Mouse (Mus musculus): ENCODE measurements around the gene Fam131c. TPM values are rescaled to one million over a fixed set of nuclear protein-coding genes. Genes with fewer than 3 reads are reported as not detected.

The Fam131c gene
- total RNA-seq (2022): 1 to 10 TPM; 1.2 to 5.7 (median 2.8) TPM

GRCm38 (mm10) chr4:141367997-141368791 is at the start of gene Fam131c:
TSS of gene Fam131c (plus strand) at chr4:141368220.
- DNase-seq: no peak

GRCm38 (mm10) chr4:141322526-141322925 is 45.5 kb upstream of the Fam131c start:
- DNase-seq: no peak

GRCm38 (mm10) chr4:141324771-141325191 is 43.2 kb upstream of the Fam131c start:
- DNase-seq: no peak

GRCm38 (mm10) chr4:141325636-141326035 is 42.4 kb upstream of the Fam131c start:
- no peak for DNase-seq

GRCm38 (mm10) chr4:141327075-141327474 is 40.9 kb upstream of the Fam131c start:
- DNase-seq: no peak

GRCm38 (mm10) chr4:141328742-141329141 is 39.3 kb upstream of the Fam131c start:
- no peak for DNase-seq

- DNase-seq: no peak
Measured at GRCm38 (mm10) chr4:141329968-141330367, 38.1 kb upstream of the Fam131c start.

- DNase-seq: no peak
Measured at GRCm38 (mm10) chr4:141331446-141331845, 36.6 kb upstream of the Fam131c start.

GRCm38 (mm10) chr4:141332258-141332657 is 35.8 kb upstream of the Fam131c start:
- DNase-seq: no peak

GRCm38 (mm10) chr4:141334695-141335094 is 33.3 kb upstream of the Fam131c start:
- DNase-seq: no peak

GRCm38 (mm10) chr4:141335263-141335796 is 32.7 kb upstream of the Fam131c start:
- no peak for DNase-seq

- DNase-seq: no peak
Measured at GRCm38 (mm10) chr4:141336196-141336595, 31.8 kb upstream of the Fam131c start.

GRCm38 (mm10) chr4:141337986-141338385 is 30.0 kb upstream of the Fam131c start:
- no peak for DNase-seq

GRCm38 (mm10) chr4:141338853-141339252 is 29.2 kb upstream of the Fam131c start:
- no peak for DNase-seq

GRCm38 (mm10) chr4:141341477-141341876 is 26.5 kb upstream of the Fam131c start:
- no peak for DNase-seq

- no peak for DNase-seq
Measured at GRCm38 (mm10) chr4:141343515-141343914, 24.5 kb upstream of the Fam131c start.

- DNase-seq: no peak
Measured at GRCm38 (mm10) chr4:141345219-141345618, 22.8 kb upstream of the Fam131c start.

- DNase-seq: peak; percentile 33
Measured at GRCm38 (mm10) chr4:141347365-141347797, 20.6 kb upstream of the Fam131c start.

GRCm38 (mm10) chr4:141348616-141349015 is 19.4 kb upstream of the Fam131c start:
- no peak for DNase-seq

- no peak for DNase-seq
Measured at GRCm38 (mm10) chr4:141350015-141350414, 18.0 kb upstream of the Fam131c start.

GRCm38 (mm10) chr4:141351972-141352371 is 16.0 kb upstream of the Fam131c start:
- no peak for DNase-seq

GRCm38 (mm10) chr4:141352986-141353385 is 15.0 kb upstream of the Fam131c start:
- DNase-seq: no peak

- DNase-seq: no peak
Measured at GRCm38 (mm10) chr4:141353868-141354267, 14.2 kb upstream of the Fam131c start.

- no peak for DNase-seq
Measured at GRCm38 (mm10) chr4:141357811-141358210, 10.2 kb upstream of the Fam131c start.
